ENCODE assay signal across 22 mouse cellular contexts in genomic region chr3:105797427-105797826, GRCm38 (mm10). TPM values are rescaled to one million over a fixed set of nuclear protein-coding genes. Genes with fewer than 3 reads are reported as not detected.
DNase-seq lines count a peak whose midpoint lies in the region; ATAC-seq and TF ChIP-seq lines count a peak whose summit lies in the region.
"Had no signal": no experiment of that assay in that cellular context is flagged by ENCODE, and none has a peak within 500 bp of the region (broad histone marks: within the 10 kb centered on the region; RNA-seq: fewer than 3 reads in every experiment).

No protein-coding gene starts in this region.

- peaks cover 4% of the 10 kb centered on the region for H3K9me3 ChIP-seq in CH12.LX (replicated peaks; ENCODE audit: low read length)
- no peaks in the 10 kb centered on the region for H3K9me3 ChIP-seq in liver, embryonic 16.5 days (replicated peaks; ENCODE audit: control insufficient read depth, low read length)
- no peaks in the 10 kb centered on the region for H3K9me3 ChIP-seq in lung, postnatal 0 days (ENCODE audit: low read length)
- no peaks in the 10 kb centered on the region for H3K9me3 ChIP-seq in forebrain, postnatal 0 days (ENCODE audit: low read length)
- H3K9me3 ChIP-seq: embryonic facial prominence, embryonic 10.5 days; hindbrain, embryonic 10.5 days; midbrain, embryonic 15.5 days; stomach, embryonic 15.5 days had no signal

- no peak for TF ChIP-seq EP300 in CH12.LX (IDR thresholded peaks at IDR 0.05; ENCODE audit: low read length)
- TF ChIP-seq EP300 in lung, postnatal 0 days (IDR thresholded peaks at IDR 0.05) = no peak

- peaks cover 67% of the 10 kb centered on the region for H3K79me2 ChIP-seq in CH12.LX (replicated peaks; ENCODE audit: control insufficient read depth, extremely low read depth, insufficient read depth, poor library complexity, severe bottlenecking)

- no peak overlapping the region for H3K4me3 ChIP-seq in layer of hippocampus, adult 2 months
- H3K4me3 ChIP-seq in CH12.LX (replicated peaks in 1 of 3; ENCODE audit: low read depth in 2 of 3, low read length in 2 of 3, poor library complexity in 1 of 3) = peak overlapping the region in 2 of 3 experiments; percentile 25 to 76
- no peak overlapping the region for H3K4me3 ChIP-seq in liver, embryonic 16.5 days (ENCODE audit: low read depth, low read length)
- no peak overlapping the region for H3K4me3 ChIP-seq in lung, postnatal 0 days (ENCODE audit: low read depth, low read length)
- H3K4me3 ChIP-seq in forebrain, postnatal 0 days (ENCODE audit: low read depth, low read length) = no peak overlapping the region
- H3K4me3 ChIP-seq: embryonic facial prominence, embryonic 10.5 days; hindbrain, embryonic 10.5 days; midbrain, embryonic 15.5 days; neural tube, embryonic 13.5 days; stomach, embryonic 15.5 days had no signal

- peak overlapping the region; percentile 59 for H3K9ac ChIP-seq in CH12.LX (ENCODE audit: insufficient read depth, low read depth)
- H3K9ac ChIP-seq in liver, embryonic 16.5 days (ENCODE audit: low read depth, low read length) = no peak overlapping the region; the same call in 1 of the 2 replicates
- H3K9ac ChIP-seq in lung, postnatal 0 days (replicated peaks; ENCODE audit: low read depth) = no peak overlapping the region
- H3K9ac ChIP-seq in forebrain, postnatal 0 days = no peak overlapping the region
- H3K9ac ChIP-seq: midbrain, embryonic 15.5 days; neural tube, embryonic 13.5 days; stomach, embryonic 15.5 days had no signal

- in situ Hi-C loops in CH12.LX (cut with MboI; ENCODE audit: low pct_ligation_motif_present, low pct_unique_long_range_greater_than_20kb, low sequenced_read_pairs) = no loop called here

- DNase-seq in layer of hippocampus, adult 2 months (ENCODE audit: low spot score in 2 of 2) = no peak
- DNase-seq in layer of hippocampus, adult 8-10 months (ENCODE audit: low spot score in 2 of 2) = no peak
- DNase-seq in CH12.LX (ENCODE audit: extremely low read depth) (no peak), adipocyte (ENCODE audit: low spot score) (peak; percentile 45)
- no peak for DNase-seq in lung, postnatal 0 days (ENCODE audit: low spot score)
- no peak for DNase-seq in forebrain, postnatal 0 days
- DNase-seq: adrenal gland, postnatal 36 days; cerebellum, adult 11 months; cerebellum, adult 9-11 months; layer of hippocampus, postnatal 36 days; lung, adult 18-20 months; retina, postnatal 1 day; thymus, postnatal 4 days had no signal

- H3K27ac ChIP-seq in layer of hippocampus, adult 2 months = peak overlapping the region; percentile 92
- H3K27ac ChIP-seq in CH12.LX (ENCODE audit: insufficient read depth, low read depth) = 0 out of 2 replicates have a peak overlapping the region, but pooled peaks have one; percentile 33
- no peak overlapping the region for H3K27ac ChIP-seq in liver, embryonic 16.5 days (ENCODE audit: low read length)
- no peak overlapping the region for H3K27ac ChIP-seq in lung, postnatal 0 days (ENCODE audit: low read length)
- no peak overlapping the region for H3K27ac ChIP-seq in forebrain, postnatal 0 days (ENCODE audit: low read depth, low read length)
- H3K27ac ChIP-seq: embryonic facial prominence, embryonic 10.5 days; hindbrain, embryonic 10.5 days; kidney, postnatal 0 days; midbrain, embryonic 15.5 days; neural tube, embryonic 13.5 days; stomach, embryonic 15.5 days had no signal

- no peaks in the 10 kb centered on the region for H3K27me3 ChIP-seq in CH12.LX (replicated peaks)
- no peaks in the 10 kb centered on the region for H3K27me3 ChIP-seq in liver, embryonic 16.5 days (ENCODE audit: control insufficient read depth, insufficient read depth, low read depth, low read length)
- no peaks in the 10 kb centered on the region for H3K27me3 ChIP-seq in lung, postnatal 0 days (replicated peaks; ENCODE audit: insufficient read depth, low read length)
- H3K27me3 ChIP-seq in forebrain, postnatal 0 days (ENCODE audit: insufficient read depth, low read length) = no peaks in the 10 kb centered on the region
- H3K27me3 ChIP-seq: midbrain, embryonic 15.5 days; neural tube, embryonic 13.5 days; stomach, embryonic 15.5 days had no signal

- dilution Hi-C loops in CH12.LX (cut with MboI; ENCODE audit: extremely low pct_ligation_motif_present, extremely low pct_unique_long_range_greater_than_20kb, low sequenced_read_pairs) = no loop called here

- peaks cover under 1 to 7% of the 10 kb centered on the region in 2 experiments for H3K36me3 ChIP-seq in CH12.LX (replicated peaks in 1 of 2; ENCODE audit: control insufficient read depth in 1 of 2, insufficient read depth in 1 of 2, low read length in 1 of 2)
- H3K36me3 ChIP-seq in liver, embryonic 16.5 days (ENCODE audit: control insufficient read depth, insufficient read depth) = no peaks in the 10 kb centered on the region
- H3K36me3 ChIP-seq in lung, postnatal 0 days (ENCODE audit: insufficient read depth, low read length) = no peaks in the 10 kb centered on the region
- no peaks in the 10 kb centered on the region for H3K36me3 ChIP-seq in forebrain, postnatal 0 days (ENCODE audit: insufficient read depth)
- H3K36me3 ChIP-seq: midbrain, embryonic 15.5 days; neural tube, embryonic 13.5 days; stomach, embryonic 15.5 days had no signal

- peaks cover 3 to 36% of the 10 kb centered on the region in 2 experiments; a peak in 3 of 4 replicates for H3K4me1 ChIP-seq in CH12.LX (ENCODE audit: control insufficient read depth in 1 of 2, insufficient read depth in 2 of 2)
- peaks cover 40% of the 10 kb centered on the region for H3K4me1 ChIP-seq in liver, embryonic 16.5 days (ENCODE audit: control insufficient read depth, low read depth, low read length)
- peaks cover 12% of the 10 kb centered on the region; the same call in 1 of the 2 replicates for H3K4me1 ChIP-seq in lung, postnatal 0 days (ENCODE audit: insufficient read depth, low read depth, low read length)
- peaks cover 26% of the 10 kb centered on the region for H3K4me1 ChIP-seq in forebrain, postnatal 0 days (ENCODE audit: insufficient read depth)

- no peak for TF ChIP-seq POLR2A in CH12.LX (IDR thresholded peaks at IDR 0.05; ENCODE audit: low read depth, low read length)

- peak overlapping the region; percentile 93 for H3K4me2 ChIP-seq in CH12.LX (ENCODE audit: insufficient read depth, low read depth, poor library complexity, severe bottlenecking)
- peak overlapping the region; percentile 17; the same call in 1 of the 2 replicates for H3K4me2 ChIP-seq in liver, embryonic 16.5 days (ENCODE audit: low read depth, low read length)
- H3K4me2 ChIP-seq in lung, postnatal 0 days (replicated peaks; ENCODE audit: low read depth, low read length) = no peak overlapping the region
- no peak overlapping the region for H3K4me2 ChIP-seq in forebrain, postnatal 0 days (ENCODE audit: low read depth)
- H3K4me2 ChIP-seq: heart, embryonic 11.5 days; midbrain, embryonic 15.5 days; neural tube, embryonic 13.5 days; stomach, embryonic 15.5 days had no signal

- TF ChIP-seq CTCF in layer of hippocampus, adult 2 months (conservative IDR thresholded peaks at IDR 0.05) = no peak
- no peak for TF ChIP-seq CTCF in CH12.LX (conservative IDR thresholded peaks at IDR 0.05 in 1 of 2, IDR thresholded peaks at IDR 0.05 in 1 of 2; ENCODE audit: low read depth in 2 of 2, low read length in 2 of 2)
- TF ChIP-seq CTCF in lung, postnatal 0 days (IDR thresholded peaks at IDR 0.05) = no peak
- no peak for TF ChIP-seq CTCF in forebrain, postnatal 0 days (IDR thresholded peaks at IDR 0.05; ENCODE audit: low read depth)

- TF ChIP-seq RAD21 in CH12.LX (IDR thresholded peaks at IDR 0.05; ENCODE audit: low read depth, low read length) = no peak

- WGBS in liver, embryonic 16.5 days (ENCODE audit: insufficient replicate concordance) = 54% methylated on average over 2 of the region's 2 CpGs
- 54% methylated on average over 2 of the region's 2 CpGs for WGBS in lung, postnatal 0 days
- 70% methylated on average over 2 of the region's 2 CpGs for WGBS in forebrain, postnatal 0 days

- ATAC-seq in liver, embryonic 16.5 days (ENCODE audit: low read depth) = no peak
- no peak for ATAC-seq in lung, postnatal 0 days
- no peak for ATAC-seq in forebrain, postnatal 0 days
- ATAC-seq: intestine, postnatal 0 days; midbrain, embryonic 15.5 days had no signal

TF ChIP-seq in CH12.LX, 34 proteins besides CTCF, POLR2A, EP300 and RAD21:
- TF ChIP-seq ZNF384 (IDR thresholded peaks at IDR 0.05; ENCODE audit: low read depth, low read length) (no peak), CHD1 (IDR thresholded peaks at IDR 0.05; ENCODE audit: low read depth, low read length) (peak; percentile 30; the same call in 1 of the 2 replicates)

RNA-seq across cellular contexts. Expression of gene Rap1a, which starts 3.7 kb away (rescaled TPM):
- total RNA-seq in layer of hippocampus, adult 2 months (2021) = 100 to 1,000 TPM in 1 of 2 experiments, 10 to 100 TPM in 1; 94.6 to 101 TPM
- total RNA-seq in layer of hippocampus, adult 8-10 months (2022) = 100 to 1,000 TPM in 1 of 4 experiments, 10 to 100 TPM in 3; 80.2 to 101 (median 89.7) TPM
- total RNA-seq in CH12.LX (2012; rRNA removed) (63.3 and 116 TPM in 2 replicates), CH12.LX (2014; rRNA removed) (209 and 234 TPM in 2 replicates)
- 222 and 250 TPM in 2 replicates for polyA plus RNA-seq in CH12.LX (2012; ENCODE audit: insufficient read length, low read depth)
- polyA plus RNA-seq in liver, embryonic 16.5 days (2015; fragmentation: Nextera tagmentation; extraction: Ambion mirVana) = 98.9 and 102 TPM in 2 replicates
- polyA plus RNA-seq in lung, postnatal 0 days (2015; fragmentation: Nextera tagmentation; extraction: Ambion mirVana) = 166 and 190 TPM in 2 replicates
- 36.4 and 37.5 TPM in 2 replicates for total RNA-seq in forebrain, postnatal 0 days (2014; rRNA removed)
- polyA plus RNA-seq in forebrain, postnatal 0 days (2015; fragmentation: Nextera tagmentation; extraction: Ambion mirVana) = 60.7 and 70.5 TPM in 2 replicates

Comparison
In these comparisons a context has a peak if more than half of its experiments do, and no peak if none do; other contexts are left out.
1. H3K27ac ChIP-seq: peak in layer of hippocampus, adult 2 months (single experiment) and CH12.LX (single experiment); none in liver, embryonic 16.5 days (single experiment), lung, postnatal 0 days (single experiment) and forebrain, postnatal 0 days (single experiment).
2. H3K4me3 ChIP-seq: peak in CH12.LX (2 of 3); none in layer of hippocampus, adult 2 months (single experiment), liver, embryonic 16.5 days (single experiment), lung, postnatal 0 days (single experiment) and forebrain, postnatal 0 days (single experiment).
3. H3K4me2 ChIP-seq: peak in CH12.LX (single experiment) and liver, embryonic 16.5 days (single experiment); none in lung, postnatal 0 days (single experiment) and forebrain, postnatal 0 days (single experiment).